Mouse (Mus musculus): ENCODE measurements around the gene Mrpl45.

DNA sequence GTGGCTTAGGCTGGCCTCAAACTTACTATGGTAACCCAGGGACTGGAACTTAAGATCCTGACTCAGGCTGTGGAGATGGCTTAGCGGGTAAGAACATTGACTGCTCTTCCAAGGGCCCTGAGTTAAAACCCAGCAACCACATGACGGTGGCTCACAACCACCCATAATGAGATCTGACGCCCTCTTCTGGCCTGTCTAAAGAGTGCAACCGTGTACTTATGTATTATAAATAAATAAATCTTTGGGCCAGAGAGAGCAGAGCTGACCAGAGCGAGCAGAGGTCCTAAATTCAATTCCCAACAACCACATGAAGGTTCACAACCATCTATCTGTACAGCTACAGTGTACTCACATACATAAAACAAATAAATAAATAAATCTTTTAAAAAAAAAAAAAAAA, 41.9 kb upstream of the Mrpl45 start:
- no peak for TF ChIP-seq POLR2A (IDR thresholded peaks at IDR 0.05; ENCODE audit: borderline replicate concordance, low read depth, low read length)
- TF ChIP-seq CTCF (IDR thresholded peaks at IDR 0.05; ENCODE audit: low read depth, low read length) = no peak
